Mouse (Mus musculus) C2C12 (cell line): ENCODE data around the gene Pdzd2. TPM values are rescaled to one million over a fixed set of nuclear protein-coding genes. Genes with fewer than 3 reads are reported as not detected.

Experiments used
- H3K27me3 ChIP-seq: one replicate; pipeline ENCODE4 v1.6.1; 2011; ENCODE audit not compliant: control insufficient read depth, insufficient read depth, insufficient read length
- H3K36me3 ChIP-seq: one replicate; pipeline ENCODE4 v1.6.1; 2011; ENCODE audit not compliant: control insufficient read depth, insufficient read depth
- H3K4me3 ChIP-seq: one replicate; pipeline ENCODE4 v1.5.1; 2011; ENCODE audit warnings: mild to moderate bottlenecking, control low read depth; ENCODE audit not compliant: poor library complexity, insufficient read depth, severe bottlenecking
- H3K79me2 ChIP-seq: one replicate; pipeline ENCODE4 v1.6.1; 2011; ENCODE audit not compliant: control insufficient read depth, insufficient read depth
- H3K79me3 ChIP-seq: one replicate; pipeline ENCODE4 v1.6.1; 2011; ENCODE audit warnings: low read depth, control low read depth
- H3ac ChIP-seq: one replicate; pipeline ENCODE3; 2011; ENCODE audit warnings: low read depth; ENCODE audit not compliant: control insufficient read depth, insufficient read length
- CEBPB ChIP-seq: IDR thresholded peaks from one replicate; pipeline ENCODE4 v1.6.1; 2011; ENCODE audit warnings: low read depth, mild to moderate bottlenecking, control low read depth, moderate library complexity
- CTCF ChIP-seq: IDR thresholded peaks from one replicate; pipeline ENCODE4 v1.5.1; 2011; ENCODE audit not compliant: control insufficient read depth, insufficient read depth, insufficient read length
- FOSL1 ChIP-seq: IDR thresholded peaks from one replicate; pipeline ENCODE4 v1.8.0; 2011; ENCODE audit warnings: mild to moderate bottlenecking, low read length; ENCODE audit not compliant: poor library complexity, insufficient read depth, severe bottlenecking
- MAX ChIP-seq: IDR thresholded peaks from one replicate; pipeline ENCODE4 v1.6.1; 2011; ENCODE audit warnings: mild to moderate bottlenecking, control low read depth
- MYOD1 ChIP-seq: IDR thresholded peaks from one replicate; pipeline ENCODE4 v1.6.1; 2011; ENCODE audit warnings: low read depth; ENCODE audit not compliant: control insufficient read depth, insufficient read length
- MYOG ChIP-seq: IDR thresholded peaks from one replicate; pipeline ENCODE4 v1.6.1; 2011; ENCODE audit not compliant: control insufficient read depth, insufficient read length; ENCODE audit errors: extremely low read depth
- USF1 ChIP-seq: IDR thresholded peaks from one replicate; pipeline ENCODE4 v1.6.1; 2011; ENCODE audit warnings: low read depth, mild to moderate bottlenecking, control low read depth, moderate library complexity
- polyA plus RNA-seq: library from polyadenylated mRNA; unstranded; fragments of >200 nt; fragmentation: generic; extraction: Trizol; gene quantifications from one replicate; pipeline ENCODE4 v1.2.1, GENCODE M21; 2012; ENCODE audit warnings: missing spikeins

Pdzd2 gene
- polyA plus RNA-seq, 1 experiment = 0.01 TPM

DNA sequence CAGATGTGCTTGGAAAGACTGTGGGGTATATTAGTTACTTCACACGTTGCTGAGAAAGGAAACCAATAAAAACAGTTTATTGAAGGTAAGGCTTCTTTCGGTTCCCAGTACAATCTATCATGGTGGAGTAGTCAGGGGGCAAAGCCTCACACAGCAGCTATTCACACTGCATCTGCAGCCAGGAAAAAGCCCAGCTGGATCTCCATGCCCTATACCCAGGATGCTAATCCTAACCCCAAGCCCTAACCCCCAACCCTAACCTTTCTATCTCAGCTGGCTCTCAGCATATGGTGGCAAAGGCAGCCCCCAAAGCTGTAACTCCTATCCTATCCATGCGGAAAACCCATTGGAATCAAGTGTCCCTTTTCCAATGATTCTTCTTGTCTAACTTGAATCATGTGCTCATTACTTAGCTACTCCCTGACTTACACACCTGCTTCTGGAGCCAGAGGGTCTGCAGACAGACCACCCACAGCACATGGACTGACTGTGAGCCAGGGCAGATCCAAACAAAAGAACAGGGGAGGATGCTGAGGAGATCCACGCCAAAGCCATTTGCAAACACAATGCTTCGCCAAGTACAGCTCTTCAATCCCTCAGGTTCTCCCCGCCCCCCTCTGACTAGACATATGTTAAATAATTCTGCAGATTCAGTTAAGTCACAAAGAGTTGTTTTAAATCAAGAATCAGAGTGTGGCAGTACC is 83.6 kb downstream of the Pdzd2 start:
- Histone ChIP-seq H3K4me3 (no peak overlapping the region), H3K27me3 (no peaks in the 10 kb centered on the region), H3K79me3 (no peaks in the 10 kb centered on the region), H3K36me3 (no peaks in the 10 kb centered on the region), H3K79me2 (no peaks in the 10 kb centered on the region), H3ac (no peak overlapping the region)
- TF ChIP-seq USF1 (no peak), CTCF (no peak), FOSL1 (no peak), CEBPB (no peak), MYOG (no peak), MYOD1 (no peak), MAX (no peak)

DNA sequence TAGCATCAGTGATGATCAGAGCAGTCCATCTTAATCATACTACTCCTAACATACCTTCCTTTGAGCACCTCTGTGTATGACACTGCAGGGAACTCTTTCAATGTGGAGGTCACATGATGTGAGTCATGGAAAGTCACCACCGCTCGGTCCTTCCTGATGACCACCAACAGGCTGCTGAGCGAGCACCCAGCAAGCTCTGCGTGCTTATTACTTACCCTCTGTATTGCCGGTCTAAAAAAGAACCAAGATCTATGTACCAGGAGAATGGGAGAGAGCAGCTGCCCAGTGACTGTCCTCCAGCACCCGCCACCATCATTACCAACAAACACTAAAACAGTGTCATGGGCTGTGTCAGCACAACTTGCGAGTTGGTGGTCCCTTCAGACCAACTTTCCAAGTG is 84.4 kb downstream of the Pdzd2 start:
- Histone ChIP-seq H3K4me3 (no peak overlapping the region), H3K79me2 (no peaks in the 10 kb centered on the region), H3K79me3 (no peaks in the 10 kb centered on the region), H3K36me3 (no peaks in the 10 kb centered on the region), H3K27me3 (no peaks in the 10 kb centered on the region), H3ac (no peak overlapping the region)
- TF ChIP-seq MAX (no peak), FOSL1 (no peak), USF1 (no peak), MYOD1 (no peak), CTCF (no peak), CEBPB (no peak), MYOG (no peak)

DNA sequence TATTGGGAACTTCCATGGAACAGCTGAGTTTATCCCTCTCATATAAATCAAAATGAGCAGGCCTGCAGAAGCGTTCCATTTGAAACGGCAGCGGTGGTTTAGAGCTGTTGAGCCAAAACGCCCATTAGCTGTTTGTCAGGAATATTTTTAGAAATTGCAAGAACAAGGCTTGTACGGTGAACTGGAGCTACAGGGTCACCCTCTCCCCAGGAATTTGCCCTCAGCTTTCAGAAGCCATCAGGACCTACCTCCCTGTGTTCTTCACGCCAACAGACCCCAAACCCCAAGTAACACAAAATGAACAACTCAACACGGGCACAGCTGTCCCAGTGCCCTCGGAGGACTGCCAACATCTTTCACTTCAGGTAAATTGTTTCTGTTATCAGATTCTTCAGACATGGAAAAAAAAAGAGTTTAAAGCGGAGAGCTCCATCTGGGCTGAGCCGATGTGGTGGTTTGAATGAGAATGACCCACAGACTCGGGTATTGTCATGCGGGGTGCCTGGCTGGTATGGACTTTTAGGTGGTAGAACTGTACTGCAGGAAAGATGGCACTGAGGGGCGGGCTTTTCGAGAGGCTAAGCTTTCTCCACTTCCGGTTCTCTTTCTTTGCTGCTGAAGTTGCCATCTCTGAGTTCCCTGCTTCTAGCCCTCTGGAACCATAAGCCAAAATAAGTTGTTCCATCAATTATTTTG is 87.2 kb downstream of the Pdzd2 start:
- no peaks in the 10 kb centered on the region for H3K79me3 ChIP-seq
- H3K4me3 ChIP-seq = no peak overlapping the region
- no peaks in the 10 kb centered on the region for H3K79me2 ChIP-seq
- H3K27me3 ChIP-seq = no peaks in the 10 kb centered on the region
- TF ChIP-seq MAX = no peak
- no peak for TF ChIP-seq FOSL1
- TF ChIP-seq CEBPB = no peak
- no peak for TF ChIP-seq MYOD1
- TF ChIP-seq USF1 = no peak
- TF ChIP-seq CTCF = no peak
- TF ChIP-seq MYOG = no peak
- no peak overlapping the region for H3ac ChIP-seq
- H3K36me3 ChIP-seq = no peaks in the 10 kb centered on the region

DNA sequence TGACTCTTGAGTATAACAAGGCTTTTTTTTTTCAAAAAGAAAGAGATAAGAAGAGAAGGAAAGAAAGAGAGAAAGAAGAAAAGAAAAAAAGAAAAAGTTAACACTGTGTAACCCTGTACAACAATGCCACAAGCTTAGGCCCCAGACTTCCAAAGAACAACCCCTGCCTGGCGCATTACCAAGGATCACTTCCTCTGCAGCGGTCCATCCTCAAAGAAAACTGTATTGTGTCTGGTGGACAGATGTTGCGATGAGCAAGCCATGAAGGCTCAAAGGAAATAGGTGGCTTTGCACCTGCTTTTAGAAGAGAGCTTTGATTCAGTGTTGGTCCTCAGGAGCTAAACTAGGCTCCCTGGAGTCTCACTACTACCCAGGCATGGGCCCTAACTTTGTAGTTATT is 89.5 kb downstream of the Pdzd2 start:
- TF ChIP-seq CEBPB (no peak), MAX (no peak), USF1 (no peak), MYOG (no peak), MYOD1 (no peak), FOSL1 (no peak)
- H3ac ChIP-seq = no peak overlapping the region
- H3K79me2 ChIP-seq = no peaks in the 10 kb centered on the region
- H3K27me3 ChIP-seq = no peaks in the 10 kb centered on the region
- H3K4me3 ChIP-seq = no peak overlapping the region
- no peaks in the 10 kb centered on the region for H3K36me3 ChIP-seq
- no peaks in the 10 kb centered on the region for H3K79me3 ChIP-seq

DNA sequence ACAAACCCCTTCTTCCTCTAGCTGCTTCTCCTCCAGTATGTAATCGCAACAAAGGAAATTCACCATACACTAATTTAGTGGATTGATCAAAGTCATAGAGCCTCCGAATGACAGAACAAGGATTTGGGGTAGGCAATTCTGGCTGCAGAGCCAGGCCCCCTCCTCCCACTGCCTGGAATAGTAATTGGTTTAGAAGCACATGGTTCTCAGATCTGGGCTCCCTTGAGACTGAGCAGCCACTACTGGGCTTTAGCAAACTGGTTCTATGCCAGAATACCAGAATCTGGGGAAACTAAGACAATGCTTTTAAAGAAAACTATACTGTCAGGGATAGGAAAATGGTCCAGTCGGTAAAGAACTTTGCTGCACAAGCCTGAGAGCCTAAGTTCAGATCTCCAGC is 90.0 kb downstream of the Pdzd2 start:
- Histone ChIP-seq H3K79me3 (no peaks in the 10 kb centered on the region), H3K79me2 (no peaks in the 10 kb centered on the region)

DNA sequence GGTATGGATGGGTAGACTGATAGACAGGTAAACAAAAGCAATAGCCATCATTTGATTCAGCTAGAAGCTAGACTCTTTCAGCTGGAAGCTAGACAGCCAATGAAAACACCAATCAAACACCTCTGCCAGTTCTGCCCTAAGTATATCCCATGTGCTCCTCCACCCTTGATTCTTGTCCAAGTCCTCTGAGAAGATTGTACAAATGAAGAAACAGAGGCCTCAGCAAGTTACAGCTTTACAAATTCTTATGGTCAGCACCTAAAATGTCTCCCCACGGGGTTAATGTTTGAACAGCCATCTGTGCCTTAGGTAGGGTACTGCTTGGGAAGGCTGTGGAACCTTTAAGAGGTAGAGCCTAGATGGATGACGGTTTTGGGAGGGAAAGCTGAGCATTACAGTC is 90.6 kb downstream of the Pdzd2 start:
- Histone ChIP-seq H3ac (no peak overlapping the region), H3K27me3 (no peaks in the 10 kb centered on the region), H3K4me3 (no peak overlapping the region), H3K79me3 (no peaks in the 10 kb centered on the region), H3K36me3 (no peaks in the 10 kb centered on the region), H3K79me2 (no peaks in the 10 kb centered on the region)
- no peak for TF ChIP-seq FOSL1
- TF ChIP-seq USF1 = no peak
- TF ChIP-seq MYOD1 = no peak
- no peak for TF ChIP-seq MAX
- TF ChIP-seq CEBPB = no peak
- TF ChIP-seq CTCF = no peak
- TF ChIP-seq MYOG = no peak

More for the DNA sequence above, 90.0 kb downstream of the Pdzd2 start:
- Histone ChIP-seq H3K36me3 (no peaks in the 10 kb centered on the region), H3K27me3 (no peaks in the 10 kb centered on the region), H3ac (no peak overlapping the region), H3K4me3 (no peak overlapping the region)
- TF ChIP-seq MYOG (no peak), FOSL1 (no peak), USF1 (no peak), MAX (no peak), CTCF (no peak), MYOD1 (no peak)
